Mouse (Mus musculus): Measurements from ENCODE around the gene Gm10912.
A peak's percentile ranks its signal among the peaks of the same experiment; 100 is the strongest.
"Not testable (repeated sequence)": the region's sequence is repeated elsewhere in the genome, so short reads cannot be mapped to it uniquely, and the experiment has no call there.

Gene Gm10912

DNA sequence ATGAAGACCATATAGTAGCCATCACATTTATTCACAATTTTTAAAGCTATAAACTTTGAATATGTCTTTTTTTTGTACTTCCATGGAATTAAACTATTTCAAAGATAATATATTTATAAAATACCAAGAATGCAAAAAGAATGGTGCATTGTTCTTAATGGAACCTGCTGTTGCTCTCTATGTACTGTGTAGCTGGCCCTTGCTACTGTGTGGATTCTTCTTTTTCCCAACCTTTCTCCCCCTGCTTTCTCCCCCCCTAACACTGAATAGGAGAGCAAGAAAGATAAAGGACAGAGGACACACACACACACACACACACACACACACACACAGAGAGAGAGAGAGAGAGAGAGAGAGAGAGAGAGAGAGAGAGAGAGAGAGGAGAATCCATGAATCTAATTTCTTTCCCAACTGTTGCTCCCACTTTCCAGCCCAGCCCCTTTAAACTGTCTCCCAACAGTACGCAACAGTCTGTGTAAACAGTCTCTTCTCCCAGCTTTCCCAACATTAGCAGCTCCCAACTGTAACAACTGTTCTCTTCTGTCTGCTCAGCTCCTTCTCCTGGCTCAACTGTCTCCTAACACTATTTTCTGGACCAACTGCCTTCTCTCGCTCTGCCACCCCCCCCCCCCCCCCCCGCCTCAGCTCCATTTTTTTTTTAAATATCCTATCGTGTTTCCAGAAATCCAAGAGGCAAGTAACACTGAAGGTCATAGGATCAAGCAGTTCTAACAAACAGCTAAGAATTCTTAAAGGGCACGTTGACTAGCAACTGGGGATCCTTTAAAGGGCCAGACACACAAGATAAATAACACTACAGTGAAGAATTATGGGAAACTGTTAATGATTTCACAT, 21.8 kb upstream of the Gm10912 start:
- H3K36me3 ChIP-seq (ENCODE audit: control insufficient read depth, insufficient read depth, low read length, poor library complexity, severe bottlenecking): peaks cover 8% of the 10 kb centered on the region
- no peaks in the 10 kb centered on the region for H3K27me3 ChIP-seq (ENCODE audit: control insufficient read depth, insufficient read depth, low read length, poor library complexity, severe bottlenecking)
- no peak for DNase-seq (ENCODE audit: low read depth, low spot score)

DNA sequence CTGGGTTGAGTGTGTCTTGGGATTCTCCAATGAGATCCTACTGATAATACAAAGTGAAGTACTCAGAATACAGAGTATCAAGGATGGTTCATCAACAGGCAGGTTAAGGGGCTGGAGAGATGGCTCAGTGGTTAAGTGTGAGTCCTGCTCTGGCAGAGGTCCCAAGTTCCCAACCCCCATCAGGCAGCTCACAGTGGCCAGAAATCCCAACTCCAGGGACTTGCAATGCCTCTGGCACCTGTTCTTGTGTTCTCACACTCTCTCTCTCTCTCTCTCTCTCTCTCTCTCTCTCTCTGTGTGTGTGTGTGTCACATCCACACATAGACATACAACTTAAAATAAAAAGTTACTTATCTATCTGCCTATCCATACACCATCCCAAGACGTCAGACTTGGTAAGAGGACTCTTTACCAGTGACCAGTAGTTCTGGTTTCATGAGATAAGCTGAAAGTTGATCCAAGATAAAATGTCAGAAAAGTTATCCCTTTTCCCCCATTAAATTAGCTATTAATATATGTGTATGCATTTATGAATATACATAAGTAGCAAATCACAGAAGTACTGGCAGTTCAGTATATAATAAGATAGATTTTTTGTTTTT, 21.0 kb upstream of the Gm10912 start:
- Histone ChIP-seq H3K27me3 (ENCODE audit: control insufficient read depth, insufficient read depth, low read length, poor library complexity, severe bottlenecking) (no peaks in the 10 kb centered on the region), H3K36me3 (ENCODE audit: control insufficient read depth, insufficient read depth, low read length, poor library complexity, severe bottlenecking) (peaks cover 7% of the 10 kb centered on the region)
- no peak for DNase-seq (ENCODE audit: low read depth, low spot score)

DNA sequence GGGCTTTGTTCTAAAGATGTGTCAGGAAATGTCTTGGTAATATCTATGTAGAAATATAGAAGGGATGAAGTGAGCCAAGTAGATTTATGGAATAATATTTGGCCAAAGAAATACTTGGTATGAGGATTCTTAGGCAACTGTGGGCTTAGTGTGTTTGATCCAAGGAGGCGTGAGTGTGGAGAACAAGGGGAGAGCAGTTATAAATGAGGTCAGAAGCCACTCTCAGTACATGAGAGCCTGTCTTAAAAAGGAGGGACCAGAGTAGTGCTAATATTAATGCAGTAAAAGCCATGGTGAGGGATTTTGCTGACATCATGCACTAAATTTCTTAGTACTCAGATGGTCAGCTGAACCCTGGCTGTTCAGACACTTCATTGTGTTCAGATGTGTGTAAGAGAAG, 7.2 kb upstream of the Gm10912 start:
- H3K36me3 ChIP-seq (ENCODE audit: control insufficient read depth, insufficient read depth, low read length, poor library complexity, severe bottlenecking): 0 out of 2 replicates have a peak, but pooled peaks cover 2% of the 10 kb centered on the region
- DNase-seq (ENCODE audit: low read depth, low spot score): no peak
- H3K27me3 ChIP-seq (ENCODE audit: control insufficient read depth, insufficient read depth, low read length, poor library complexity, severe bottlenecking): no peaks in the 10 kb centered on the region

DNA sequence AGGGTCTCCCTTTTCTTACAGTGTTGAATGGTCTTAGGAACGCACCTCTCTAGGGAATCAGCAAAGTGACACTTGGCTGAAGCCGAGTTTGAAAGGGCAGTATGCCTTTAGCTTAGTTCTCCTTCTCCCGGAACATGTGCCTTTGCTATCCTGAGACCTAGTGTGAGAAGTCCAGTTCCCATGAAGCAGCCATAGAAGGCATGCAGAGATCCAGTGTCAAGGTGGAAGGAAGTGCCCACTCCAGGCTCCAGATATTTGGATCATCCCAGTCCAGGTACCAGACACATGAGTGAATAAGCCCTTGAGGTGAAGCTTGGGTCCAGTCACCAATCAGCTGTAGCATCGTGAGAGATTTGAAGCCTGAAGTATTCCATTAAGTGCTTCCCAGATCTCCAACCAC, 6.7 kb upstream of the Gm10912 start:
- no peak for DNase-seq (ENCODE audit: low read depth, low spot score)
- 0 out of 2 replicates have a peak, but pooled peaks cover 2% of the 10 kb centered on the region for H3K36me3 ChIP-seq (ENCODE audit: control insufficient read depth, insufficient read depth, low read length, poor library complexity, severe bottlenecking)
- no peaks in the 10 kb centered on the region for H3K27me3 ChIP-seq (ENCODE audit: control insufficient read depth, insufficient read depth, low read length, poor library complexity, severe bottlenecking)

DNA sequence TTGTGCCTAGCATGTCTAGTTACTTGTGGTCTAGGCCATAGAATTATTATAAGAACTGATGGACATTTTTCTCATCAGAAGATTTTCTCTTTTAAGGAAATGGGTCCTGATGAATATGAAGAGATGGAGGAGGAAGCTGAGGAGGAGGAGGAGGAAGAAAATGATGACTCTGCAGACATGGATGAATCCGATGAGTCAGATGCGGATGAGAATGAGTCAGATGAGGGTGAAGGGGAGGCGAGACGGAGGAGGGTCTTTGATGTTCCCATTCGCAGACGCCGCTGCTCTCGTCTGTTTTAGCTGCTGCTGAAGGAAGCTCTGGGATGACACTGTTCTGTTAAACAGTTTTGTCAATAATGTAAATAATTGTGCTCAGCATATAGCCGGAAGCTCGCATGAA, 5.8 kb upstream of the Gm10912 start:
- no peaks in the 10 kb centered on the region for H3K27me3 ChIP-seq (ENCODE audit: control insufficient read depth, insufficient read depth, low read length, poor library complexity, severe bottlenecking)
- no peak for DNase-seq (ENCODE audit: low read depth, low spot score)

DNA sequence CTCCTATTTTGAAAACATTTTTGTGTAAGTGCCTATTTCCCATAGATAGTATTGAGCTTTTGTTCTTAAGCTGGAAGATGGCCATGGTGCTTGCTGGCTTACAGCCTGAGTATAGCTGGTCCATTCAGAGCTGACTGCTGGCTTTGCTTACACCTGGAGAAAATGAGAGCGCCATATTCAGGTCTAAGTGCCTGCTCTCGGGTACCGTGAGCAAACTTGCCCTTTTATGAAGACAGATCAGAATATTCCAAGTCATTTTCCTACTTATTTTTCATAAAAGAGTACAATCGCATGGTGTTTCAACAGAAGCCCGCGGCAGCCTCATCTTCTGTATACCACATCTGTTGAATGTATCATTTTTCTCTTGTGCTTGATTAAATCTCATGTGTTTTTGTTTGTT, 4.6 kb upstream of the Gm10912 start:
- DNase-seq (ENCODE audit: low read depth, low spot score): no peak
- Histone ChIP-seq H3K27me3 (ENCODE audit: control insufficient read depth, insufficient read depth, low read length, poor library complexity, severe bottlenecking) (no peaks in the 10 kb centered on the region), H3K36me3 (ENCODE audit: control insufficient read depth, insufficient read depth, low read length, poor library complexity, severe bottlenecking) (no peaks in the 10 kb centered on the region)

More for the DNA sequence above, 5.8 kb upstream of the Gm10912 start:
- no peaks in the 10 kb centered on the region for H3K36me3 ChIP-seq (ENCODE audit: control insufficient read depth, insufficient read depth, low read length, poor library complexity, severe bottlenecking)

DNA sequence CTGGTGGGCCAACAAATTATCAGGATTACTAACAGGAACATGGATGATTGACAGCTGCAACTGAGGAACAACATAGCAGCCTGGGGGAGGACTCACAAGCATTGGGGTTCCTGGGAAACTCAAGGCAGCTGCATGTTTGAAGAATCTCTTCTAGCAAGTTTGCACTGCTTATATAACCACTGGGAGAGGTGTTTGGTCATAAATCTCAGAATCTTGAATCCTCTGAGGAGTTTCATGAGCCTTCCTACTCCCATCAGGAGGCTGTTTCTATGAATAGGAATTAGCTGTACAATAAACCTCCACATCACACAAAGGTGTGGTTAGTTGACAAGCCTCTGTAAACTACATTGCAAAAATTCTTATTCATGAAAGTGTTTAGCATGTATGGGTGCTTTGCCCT, 3.0 kb upstream of the Gm10912 start:
- no peak for DNase-seq (ENCODE audit: low read depth, low spot score)
- no peaks in the 10 kb centered on the region for H3K27me3 ChIP-seq (ENCODE audit: control insufficient read depth, insufficient read depth, low read length, poor library complexity, severe bottlenecking)

DNA sequence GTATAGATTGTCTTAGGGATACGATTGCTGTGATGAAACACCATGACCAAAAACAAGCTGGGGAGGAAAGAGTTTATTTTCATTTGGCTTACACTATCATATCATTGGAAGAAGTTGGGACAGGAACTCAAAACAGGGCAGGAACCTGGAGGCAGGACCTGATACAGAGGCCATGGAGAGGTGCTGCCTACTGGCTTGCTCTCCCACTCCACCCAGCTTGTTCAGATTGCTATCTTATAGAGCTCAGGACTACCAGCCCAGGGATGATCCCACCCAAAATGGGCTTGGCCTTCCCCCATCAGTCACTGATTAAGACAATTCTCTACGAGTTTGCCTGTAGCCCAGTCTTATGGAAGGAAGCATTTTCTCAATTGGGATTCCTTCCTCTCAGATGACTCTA, 1.5 kb upstream of the Gm10912 start:
- Histone ChIP-seq H3K36me3 (ENCODE audit: control insufficient read depth, insufficient read depth, low read length, poor library complexity, severe bottlenecking) (no peaks in the 10 kb centered on the region), H3K27me3 (ENCODE audit: control insufficient read depth, insufficient read depth, low read length, poor library complexity, severe bottlenecking) (no peaks in the 10 kb centered on the region)
- no peak for DNase-seq (ENCODE audit: low read depth, low spot score)

More for the DNA sequence above, 3.0 kb upstream of the Gm10912 start:
- no peaks in the 10 kb centered on the region for H3K36me3 ChIP-seq (ENCODE audit: control insufficient read depth, insufficient read depth, low read length, poor library complexity, severe bottlenecking)

DNA sequence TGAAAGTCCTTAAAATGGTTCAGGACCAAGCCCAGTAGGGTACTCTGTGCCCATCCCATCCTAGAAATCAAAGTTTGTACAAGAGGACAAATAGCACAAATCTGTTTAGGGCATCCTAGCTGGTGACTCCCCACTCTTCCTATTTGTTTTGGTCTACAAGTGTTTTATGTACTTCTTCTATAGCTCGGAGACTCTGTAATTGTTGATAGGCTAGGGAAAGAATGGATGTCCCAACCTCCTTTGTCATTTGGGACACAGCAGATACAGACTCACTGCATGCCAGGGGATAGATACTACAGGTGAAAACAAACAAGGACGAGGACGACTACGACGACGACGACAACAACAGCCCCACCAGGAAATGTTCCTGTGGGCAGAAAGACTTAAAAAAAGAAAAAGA, 2.8 kb downstream of the Gm10912 start, which contains the start of gene Gm10799:
TSS of gene Gm10799 (minus strand) at position 101 of the 400 bp plus-strand sequence.
- not testable (repeated sequence) for H3K27me3 ChIP-seq (ENCODE audit: control insufficient read depth, insufficient read depth, low read length, poor library complexity, severe bottlenecking); DNase-seq (ENCODE audit: low read depth, low spot score); H3K36me3 ChIP-seq (ENCODE audit: control insufficient read depth, insufficient read depth, low read length, poor library complexity, severe bottlenecking)

DNA sequence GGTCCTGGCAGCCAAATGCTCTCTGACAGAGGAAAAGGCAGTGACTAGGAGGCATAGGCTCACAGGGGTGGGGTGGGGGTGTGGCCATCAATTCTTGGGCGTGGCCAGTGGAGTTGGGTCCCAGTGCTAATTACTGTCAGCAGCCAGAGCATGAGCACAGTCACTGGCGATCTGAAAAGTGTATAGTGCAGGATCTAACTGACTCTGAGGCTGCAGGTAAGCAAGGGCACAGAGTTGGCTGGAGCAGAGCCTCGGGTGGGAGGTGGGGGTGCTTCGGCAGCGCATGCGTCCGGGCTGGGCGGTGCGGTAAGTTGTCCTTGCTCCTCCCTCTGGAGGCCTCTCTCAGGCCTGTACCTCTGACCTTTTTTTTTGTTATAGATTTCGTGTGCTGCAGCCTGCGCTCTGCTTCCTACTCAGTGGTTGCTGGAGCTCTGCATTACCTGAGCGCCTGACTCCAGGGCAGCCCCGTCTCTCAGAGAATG, 4.1 kb downstream of the Gm10912 start, which contains the start of gene Cd59b:
TSS of gene Cd59b (plus strand) at position 146 of the 482 bp plus-strand sequence.
- Histone ChIP-seq H3K27me3 (ENCODE audit: control insufficient read depth, insufficient read depth, low read length, poor library complexity, severe bottlenecking) (no peaks in the 10 kb centered on the region), H3K36me3 (ENCODE audit: control insufficient read depth, insufficient read depth, low read length, poor library complexity, severe bottlenecking) (no peaks in the 10 kb centered on the region)
- peak; percentile 50 for DNase-seq (ENCODE audit: low read depth, low spot score)

DNA sequence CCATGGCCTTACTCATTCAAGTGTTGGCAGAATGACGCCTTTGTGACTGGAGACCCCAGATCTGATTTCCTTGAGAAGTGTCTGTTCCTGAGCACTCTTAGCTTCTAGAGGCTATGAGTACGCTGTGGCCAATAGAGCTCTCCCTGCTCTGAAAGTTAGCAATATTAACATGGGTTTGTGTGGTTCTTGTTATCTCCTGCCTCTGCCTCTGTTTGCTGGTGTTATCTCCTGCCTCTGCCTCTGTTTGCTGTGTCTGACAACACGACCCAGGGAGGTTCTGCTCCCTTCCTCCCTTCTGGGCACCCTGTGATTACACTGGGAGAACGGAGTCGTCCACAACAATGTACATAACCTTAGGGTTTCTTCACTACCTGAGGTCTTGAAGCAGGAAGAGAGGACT, 12.7 kb downstream of the Gm10912 start:
- H3K36me3 ChIP-seq (ENCODE audit: control insufficient read depth, insufficient read depth, low read length, poor library complexity, severe bottlenecking); DNase-seq (ENCODE audit: low read depth, low spot score); H3K27me3 ChIP-seq (ENCODE audit: control insufficient read depth, insufficient read depth, low read length, poor library complexity, severe bottlenecking): not testable (repeated sequence)

DNA sequence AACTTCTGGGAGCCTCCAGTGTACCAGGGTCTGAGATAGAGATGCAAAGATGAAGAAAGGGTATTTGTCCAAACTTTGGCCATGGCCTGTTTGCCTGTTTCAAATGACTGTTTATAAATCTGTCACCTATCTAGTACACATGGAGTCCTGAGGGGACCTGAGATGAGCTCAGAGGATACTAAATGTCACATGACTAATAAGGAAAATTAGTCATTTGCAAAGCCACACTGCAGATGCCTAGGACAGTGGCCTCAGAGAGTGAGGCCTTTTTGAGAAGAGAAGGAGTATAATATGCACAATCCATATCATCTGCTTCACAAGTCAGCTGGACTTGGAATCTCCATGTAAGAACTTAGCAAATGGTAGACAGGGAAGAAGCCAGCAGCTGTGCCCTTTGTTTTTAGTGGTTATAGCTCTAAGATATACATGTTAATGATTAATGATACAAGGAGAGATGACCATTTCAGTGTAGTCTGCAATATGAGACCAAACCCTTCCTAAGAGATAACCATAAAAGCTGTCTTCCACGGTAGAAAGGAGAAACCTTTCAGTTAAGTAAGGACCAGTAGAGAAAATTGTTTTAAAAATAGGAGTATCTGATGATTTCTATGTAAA, 15.9 kb downstream of the Gm10912 start:
- DNase-seq (ENCODE audit: low read depth, low spot score); H3K36me3 ChIP-seq (ENCODE audit: control insufficient read depth, insufficient read depth, low read length, poor library complexity, severe bottlenecking); H3K27me3 ChIP-seq (ENCODE audit: control insufficient read depth, insufficient read depth, low read length, poor library complexity, severe bottlenecking): not testable (repeated sequence)

DNA sequence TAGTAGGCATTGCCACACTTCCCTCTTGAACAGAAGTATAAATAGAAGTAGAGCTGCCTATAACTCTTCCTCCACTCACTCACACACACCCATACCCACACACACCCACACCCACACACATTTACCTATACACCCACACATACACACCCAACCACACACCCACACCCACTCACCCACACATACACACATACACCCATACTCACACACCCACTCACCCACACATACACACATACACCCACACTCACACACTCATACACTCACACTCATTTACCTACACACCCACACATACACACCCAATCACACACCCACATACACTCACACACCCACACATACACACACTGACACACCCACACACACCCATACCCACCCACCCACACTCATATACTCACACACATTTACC, 16.8 kb downstream of the Gm10912 start:
- H3K27me3 ChIP-seq (ENCODE audit: control insufficient read depth, insufficient read depth, low read length, poor library complexity, severe bottlenecking): no peaks in the 10 kb centered on the region
- no peaks in the 10 kb centered on the region for H3K36me3 ChIP-seq (ENCODE audit: control insufficient read depth, insufficient read depth, low read length, poor library complexity, severe bottlenecking)
- DNase-seq (ENCODE audit: low read depth, low spot score): no peak

DNA sequence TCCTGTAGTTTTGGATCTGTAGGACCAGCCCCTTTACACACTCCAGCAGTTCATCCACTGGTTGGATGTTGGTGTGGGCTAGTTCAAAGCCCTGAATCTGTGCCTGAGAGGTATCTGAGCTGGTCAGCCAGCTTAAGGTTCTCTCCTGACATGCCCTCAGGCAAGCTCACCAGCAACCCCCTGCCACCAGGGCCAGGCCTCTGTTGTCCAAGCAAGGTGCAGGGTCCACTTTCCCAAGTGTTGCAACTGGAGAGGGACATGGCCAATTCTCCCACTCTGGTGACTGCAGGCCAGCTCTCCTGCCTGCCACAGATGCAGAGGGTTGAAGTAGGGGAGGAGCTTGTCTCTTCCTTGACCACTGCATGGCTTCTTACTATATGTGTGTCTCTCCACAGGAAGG, 18.4 kb downstream of the Gm10912 start:
- H3K36me3 ChIP-seq (ENCODE audit: control insufficient read depth, insufficient read depth, low read length, poor library complexity, severe bottlenecking); DNase-seq (ENCODE audit: low read depth, low spot score); H3K27me3 ChIP-seq (ENCODE audit: control insufficient read depth, insufficient read depth, low read length, poor library complexity, severe bottlenecking): not testable (repeated sequence)

DNA sequence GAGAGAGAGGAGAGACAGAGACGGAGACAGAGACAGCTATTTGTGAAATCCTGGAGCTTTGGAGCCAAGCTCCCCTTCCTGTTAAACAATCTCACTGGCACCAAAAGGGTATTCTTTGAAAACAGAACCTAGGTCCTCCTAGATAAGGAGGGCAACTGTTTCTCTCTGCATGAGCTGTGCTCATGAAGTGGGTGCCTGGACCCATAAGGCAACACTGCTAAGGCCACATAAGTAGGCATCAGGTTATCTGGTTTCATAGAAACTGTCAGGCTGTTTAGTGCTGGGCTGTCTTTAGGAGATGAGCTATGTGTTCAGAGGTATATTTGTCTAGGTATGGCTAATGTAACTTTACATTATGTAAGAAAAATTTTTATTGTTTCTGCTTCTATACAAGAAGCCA, 21.9 kb downstream of the Gm10912 start:
- not testable (repeated sequence) for H3K36me3 ChIP-seq (ENCODE audit: control insufficient read depth, insufficient read depth, low read length, poor library complexity, severe bottlenecking); H3K27me3 ChIP-seq (ENCODE audit: control insufficient read depth, insufficient read depth, low read length, poor library complexity, severe bottlenecking); DNase-seq (ENCODE audit: low read depth, low spot score)

Data from splenic B cell, adult 2 months (primary cell).